Mouse (Mus musculus): ENCODE data around the gene Apoc3. TPM values are rescaled to one million over a fixed set of nuclear protein-coding genes. Genes with fewer than 3 reads are reported as not detected.

Gene Apoc3
- total and polyA plus RNA-seq, 2 experiments from 2014 or later: not detected

DNA sequence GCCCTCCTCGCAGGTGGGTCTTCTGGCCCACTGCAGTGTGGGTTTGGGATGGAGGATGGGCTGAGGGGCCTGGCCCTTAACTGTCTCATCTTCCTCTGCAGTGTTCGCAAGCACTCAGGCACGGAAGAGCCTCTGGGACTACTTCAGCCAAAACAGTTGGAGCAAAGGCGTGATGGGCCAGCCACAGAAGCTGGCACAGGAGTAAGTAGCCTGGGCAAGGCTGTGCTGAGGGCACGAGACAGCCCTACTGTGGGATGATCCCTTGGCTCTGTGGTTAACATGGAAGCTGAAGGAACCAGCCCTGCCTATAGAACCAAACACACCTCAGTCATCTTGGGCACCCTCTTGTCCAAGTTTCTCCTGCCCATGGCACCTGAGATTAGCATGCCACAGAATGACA, 33.7 kb upstream of the Apoc3 start:
- H3K4me1 ChIP-seq (ENCODE audit: insufficient read depth, low read length): no peaks in the 10 kb centered on the region
- no peak overlapping the region for H3K9ac ChIP-seq (replicated peaks; ENCODE audit: low read length, poor library complexity, severe bottlenecking)
- ATAC-seq (ENCODE audit: low FRiP score): no peak
- H3K36me3 ChIP-seq (ENCODE audit: insufficient read depth, low read length): no peaks in the 10 kb centered on the region
- H3K9me3 ChIP-seq (ENCODE audit: low read length): no peaks in the 10 kb centered on the region
- TF ChIP-seq CTCF (IDR thresholded peaks at IDR 0.05): no peak
- WGBS: 92% methylated on average over 5 of the region's 5 CpGs
- peaks cover 18% of the 10 kb centered on the region; the same call in 1 of the 2 replicates for H3K27me3 ChIP-seq (ENCODE audit: insufficient read depth, low read length)
- no peak overlapping the region for H3K4me2 ChIP-seq (ENCODE audit: low read depth, low read length, poor library complexity, severe bottlenecking)
- DNase-seq (ENCODE audit: low spot score): no peak
- no peak overlapping the region for H3K27ac ChIP-seq (ENCODE audit: low read depth, low read length)
- H3K4me3 ChIP-seq (ENCODE audit: low read depth, low read length): no peak overlapping the region

- TF ChIP-seq CTCF (IDR thresholded peaks at IDR 0.05): no peak
- Histone ChIP-seq H3K9ac (replicated peaks; ENCODE audit: low read length, poor library complexity, severe bottlenecking) (no peak within 1 kb of the TSS), H3K36me3 (ENCODE audit: insufficient read depth, low read length) (no peaks in the 10 kb centered on the region), H3K27me3 (ENCODE audit: insufficient read depth, low read length) (peaks cover 18% of the 10 kb centered on the region; the same call in 1 of the 2 replicates), H3K4me2 (ENCODE audit: low read depth, low read length, poor library complexity, severe bottlenecking) (no peak within 1 kb of the TSS), H3K4me1 (ENCODE audit: insufficient read depth, low read length) (no peaks in the 10 kb centered on the region), H3K27ac (ENCODE audit: low read depth, low read length) (no peak within 1 kb of the TSS), H3K4me3 (ENCODE audit: low read depth, low read length) (no peak within 1 kb of the TSS), H3K9me3 (ENCODE audit: low read length) (no peaks in the 10 kb centered on the region)
- DNase-seq (ENCODE audit: low spot score) (no peak), ATAC-seq (ENCODE audit: low FRiP score) (no peak)
- WGBS: 61% methylated on average over 7 of the region's 7 CpGs
Measured at GRCm38 (mm10) chr9:46268343-46268873, 33.0 kb upstream of the Apoc3 start, which contains the start of gene Apoa5. Gene Apoa5, plus strand, starts transcription at chr9:46268633.

- H3K4me2 ChIP-seq (ENCODE audit: low read depth, low read length, poor library complexity, severe bottlenecking): no peak overlapping the region
- no peak overlapping the region for H3K9ac ChIP-seq (replicated peaks; ENCODE audit: low read length, poor library complexity, severe bottlenecking)
- no peak overlapping the region for H3K27ac ChIP-seq (ENCODE audit: low read depth, low read length)
- H3K27me3 ChIP-seq (ENCODE audit: insufficient read depth, low read length): peaks cover 6% of the 10 kb centered on the region; the same call in 1 of the 2 replicates
- H3K9me3 ChIP-seq (ENCODE audit: low read length): no peaks in the 10 kb centered on the region
- 89% methylated on average over 7 of the region's 7 CpGs for WGBS
- no peak for TF ChIP-seq CTCF (IDR thresholded peaks at IDR 0.05)
- no peak overlapping the region for H3K4me3 ChIP-seq (ENCODE audit: low read depth, low read length)
- H3K36me3 ChIP-seq (ENCODE audit: insufficient read depth, low read length): no peaks in the 10 kb centered on the region
- no peaks in the 10 kb centered on the region for H3K4me1 ChIP-seq (ENCODE audit: insufficient read depth, low read length)
- ATAC-seq (ENCODE audit: low FRiP score): no peak
- DNase-seq (ENCODE audit: low spot score): no peak
Measured at GRCm38 (mm10) chr9:46261131-46261530, 25.7 kb upstream of the Apoc3 start.

DNA sequence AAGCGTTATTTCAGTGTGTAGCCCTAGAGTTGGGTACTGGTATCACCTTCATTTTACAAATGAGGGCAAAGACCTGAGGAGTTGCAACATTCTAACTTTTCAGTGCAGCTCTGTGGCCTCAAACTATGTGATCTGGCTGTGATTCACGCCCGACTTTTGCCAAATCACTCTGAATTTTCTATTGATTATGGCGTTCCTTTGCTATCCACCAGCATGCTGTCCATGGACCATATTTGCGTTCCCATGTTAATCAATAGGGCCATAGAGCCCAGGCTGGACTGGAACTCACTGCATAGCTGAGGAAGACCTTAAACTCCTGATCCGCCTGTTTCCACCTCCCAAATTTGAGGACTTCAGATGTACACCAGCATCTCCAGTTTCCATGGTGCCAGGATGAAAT, 23.7 kb upstream of the Apoc3 start:
- H3K27ac ChIP-seq (ENCODE audit: low read depth, low read length): no peak overlapping the region
- peaks cover 6% of the 10 kb centered on the region; the same call in 1 of the 2 replicates for H3K27me3 ChIP-seq (ENCODE audit: insufficient read depth, low read length)
- no peak overlapping the region for H3K9ac ChIP-seq (replicated peaks; ENCODE audit: low read length, poor library complexity, severe bottlenecking)
- H3K4me2 ChIP-seq (ENCODE audit: low read depth, low read length, poor library complexity, severe bottlenecking): no peak overlapping the region
- no peaks in the 10 kb centered on the region for H3K36me3 ChIP-seq (ENCODE audit: insufficient read depth, low read length)
- DNase-seq (ENCODE audit: low spot score) (no peak), ATAC-seq (ENCODE audit: low FRiP score) (no peak)
- WGBS: 88% methylated on average over 6 of the region's 6 CpGs
- no peak overlapping the region for H3K4me3 ChIP-seq (ENCODE audit: low read depth, low read length)
- TF ChIP-seq CTCF (IDR thresholded peaks at IDR 0.05): no peak
- H3K9me3 ChIP-seq (ENCODE audit: low read length): no peaks in the 10 kb centered on the region
- H3K4me1 ChIP-seq (ENCODE audit: insufficient read depth, low read length): no peaks in the 10 kb centered on the region

GRCm38 (mm10) chr9:46257546-46257945, 22.1 kb upstream of the Apoc3 start:
- WGBS: 82% methylated on average over 3 of the region's 3 CpGs
- no peaks in the 10 kb centered on the region for H3K36me3 ChIP-seq (ENCODE audit: insufficient read depth, low read length)
- no peak overlapping the region for H3K4me2 ChIP-seq (ENCODE audit: low read depth, low read length, poor library complexity, severe bottlenecking)
- H3K4me1 ChIP-seq (ENCODE audit: insufficient read depth, low read length): no peaks in the 10 kb centered on the region
- H3K9ac ChIP-seq (replicated peaks; ENCODE audit: low read length, poor library complexity, severe bottlenecking): no peak overlapping the region
- ATAC-seq (ENCODE audit: low FRiP score): no peak
- H3K4me3 ChIP-seq (ENCODE audit: low read depth, low read length): no peak overlapping the region
- H3K9me3 ChIP-seq (ENCODE audit: low read length): no peaks in the 10 kb centered on the region
- H3K27ac ChIP-seq (ENCODE audit: low read depth, low read length): no peak overlapping the region
- no peak for TF ChIP-seq CTCF (IDR thresholded peaks at IDR 0.05)
- peaks cover 6% of the 10 kb centered on the region for H3K27me3 ChIP-seq (ENCODE audit: insufficient read depth, low read length)
- DNase-seq (ENCODE audit: low spot score): no peak

DNA sequence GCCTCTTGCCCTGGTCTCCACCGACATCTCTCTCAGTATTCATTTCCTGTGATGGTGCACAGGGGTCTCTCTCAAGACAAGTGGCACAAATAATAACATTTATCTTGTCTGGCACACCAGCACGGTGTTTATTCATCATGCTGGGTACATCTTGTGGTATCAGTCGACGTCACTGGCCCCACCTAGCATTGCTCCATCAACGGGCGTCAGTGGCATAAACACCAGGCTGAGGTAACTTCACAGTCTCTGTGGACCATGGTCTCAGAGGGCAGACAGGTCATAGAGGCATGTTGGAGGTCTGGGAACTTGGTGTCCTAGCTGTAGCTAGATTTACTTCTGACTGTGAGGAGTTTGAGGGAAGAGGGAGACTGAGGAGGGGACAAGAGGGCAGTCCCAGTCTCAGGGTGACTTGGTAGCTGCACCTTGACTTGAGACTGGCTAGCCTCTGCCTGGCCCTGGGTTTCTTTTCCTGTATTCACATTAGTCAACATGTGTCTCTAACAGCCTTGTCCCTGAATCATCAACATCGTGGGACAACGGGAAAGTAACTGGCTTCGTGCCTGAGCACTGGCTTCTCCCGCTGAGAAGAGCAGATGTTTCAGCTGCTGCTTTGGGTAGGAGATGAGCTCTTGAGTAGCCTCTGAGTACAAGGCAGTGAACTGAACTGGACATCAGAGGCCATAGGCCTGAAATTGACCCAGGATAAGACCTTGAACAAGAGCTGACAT, 21.4 kb upstream of the Apoc3 start:
- H3K4me1 ChIP-seq (ENCODE audit: insufficient read depth, low read length): no peaks in the 10 kb centered on the region
- no peak overlapping the region for H3K4me2 ChIP-seq (ENCODE audit: low read depth, low read length, poor library complexity, severe bottlenecking)
- no peaks in the 10 kb centered on the region for H3K9me3 ChIP-seq (ENCODE audit: low read length)
- no peak overlapping the region for H3K27ac ChIP-seq (ENCODE audit: low read depth, low read length)
- H3K9ac ChIP-seq (replicated peaks; ENCODE audit: low read length, poor library complexity, severe bottlenecking): no peak overlapping the region
- TF ChIP-seq CTCF (IDR thresholded peaks at IDR 0.05): no peak
- ATAC-seq (ENCODE audit: low FRiP score): no peak
- H3K27me3 ChIP-seq (ENCODE audit: insufficient read depth, low read length): peaks cover 6% of the 10 kb centered on the region
- no peak overlapping the region for H3K4me3 ChIP-seq (ENCODE audit: low read depth, low read length)
- no peaks in the 10 kb centered on the region for H3K36me3 ChIP-seq (ENCODE audit: insufficient read depth, low read length)
- WGBS: 88% methylated on average over 10 of the region's 10 CpGs
- no peak for DNase-seq (ENCODE audit: low spot score)

Data from midbrain, postnatal 0 days (tissue).